Mouse (Mus musculus) neural tube, postnatal 0 days (tissue): ENCODE data around the gene Vmn2r25. TPM values are rescaled to one million over a fixed set of nuclear protein-coding genes. Genes with fewer than 3 reads are reported as not detected.

ENCODE experiments used
- polyA plus RNA-seq: library from polyadenylated mRNA; unstranded; fragments of >200 nt; fragmentation: Nextera tagmentation; extraction: Ambion mirVana; gene quantifications from 2 replicates; pipeline ENCODE4 v1.2.1, GENCODE M21; 2015

The Vmn2r25 gene
- not detected in 2 replicates for polyA plus RNA-seq

GRCm38 (mm10) chr6:123853363-123853762, at the start of gene Vmn2r25:
Gene Vmn2r25 (minus strand): TSS chr6:123853463.

GRCm38 (mm10) chr6:123778579-123778978, 74.7 kb downstream of the Vmn2r25 start, which contains the start of gene Vmn2r24:
Gene Vmn2r24 (plus strand): TSS chr6:123778879.

Other genes starting within 250 kb of the Vmn2r25 start
- not detected in 2 replicates for gene Vmn2r22, start 202.7 kb downstream of the Vmn2r25 start, polyA plus RNA-seq
- gene Vmn2r23, start 150.8 kb downstream of the Vmn2r25 start, polyA plus RNA-seq, result not detected in 2 replicates
- gene Vmn2r24, start 74.6 kb downstream of the Vmn2r25 start, polyA plus RNA-seq, result not detected in 2 replicates
- gene Vmn2r26, start 171.1 kb upstream of the Vmn2r25 start, polyA plus RNA-seq, result not detected in 2 replicates